8 mouse cellular contexts compared by ENCODE assay signal in the genomic region with DNA sequence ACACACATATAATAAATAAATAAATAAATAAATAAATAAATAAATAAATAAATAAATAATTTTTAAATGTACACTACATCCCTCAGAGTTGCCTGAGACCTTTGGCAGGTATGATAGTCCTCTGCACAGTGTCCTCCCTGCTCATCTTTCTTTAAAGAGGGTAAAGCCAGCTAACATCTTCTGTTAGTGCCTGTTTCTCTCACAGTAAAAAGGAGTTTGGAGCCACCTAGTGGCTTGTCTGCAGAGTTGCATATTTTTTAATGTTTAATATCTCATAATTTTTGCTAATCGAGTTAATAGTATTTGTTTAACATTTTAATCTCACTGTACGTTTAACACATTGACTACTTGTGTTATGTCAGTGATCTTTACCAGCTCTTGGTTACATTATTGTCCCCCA.
DNase-seq lines count a peak whose midpoint lies in the region; ATAC-seq and TF ChIP-seq lines count a peak whose summit lies in the region.

No protein-coding gene starts in this region.

- intact Hi-C loops in left cerebral cortex, postnatal 36 days (cut with DNase I), result no loop called here

- no peaks in the 10 kb centered on the region for H3K36me3 ChIP-seq in kidney, embryonic 15.5 days
- no peaks in the 10 kb centered on the region for H3K36me3 ChIP-seq in forebrain, embryonic 16.5 days (ENCODE audit: control insufficient read depth, insufficient read depth)
- H3K36me3 ChIP-seq in midbrain, postnatal 0 days (ENCODE audit: insufficient read depth, low read length), result no peaks in the 10 kb centered on the region

- peak; percentile 84 for TF ChIP-seq CTCF in midbrain, postnatal 0 days (IDR thresholded peaks at IDR 0.05)

- no peak overlapping the region for H3K4me2 ChIP-seq in kidney, embryonic 15.5 days
- H3K4me2 ChIP-seq in forebrain, embryonic 16.5 days (ENCODE audit: low read length), result no peak overlapping the region
- H3K4me2 ChIP-seq in midbrain, postnatal 0 days (ENCODE audit: low read depth, low read length, poor library complexity, severe bottlenecking), result no peak overlapping the region

- H3K9me3 ChIP-seq in kidney, embryonic 15.5 days (replicated peaks), result no peaks in the 10 kb centered on the region
- no peaks in the 10 kb centered on the region for H3K9me3 ChIP-seq in forebrain, embryonic 16.5 days (ENCODE audit: control insufficient read depth, low read length)
- no peaks in the 10 kb centered on the region for H3K9me3 ChIP-seq in midbrain, postnatal 0 days (ENCODE audit: low read length)

- H3K9ac ChIP-seq in kidney, embryonic 15.5 days, result no peak overlapping the region
- H3K9ac ChIP-seq in forebrain, embryonic 16.5 days (replicated peaks; ENCODE audit: low read depth, low read length), result no peak overlapping the region
- H3K9ac ChIP-seq in midbrain, postnatal 0 days (replicated peaks; ENCODE audit: low read length, poor library complexity, severe bottlenecking), result no peak overlapping the region

- peak; percentile 62; the same call in 1 of the 2 replicates for ATAC-seq in kidney, embryonic 15.5 days (replicated peaks; ENCODE audit: low FRiP score)
- peak; percentile 85 for ATAC-seq in forebrain, embryonic 16.5 days
- ATAC-seq in midbrain, postnatal 0 days (ENCODE audit: low FRiP score), result peak; percentile 80

- whole genome bisulfite sequencing in kidney, embryonic 15.5 days, result 1% methylated on average over 2 of the region's 2 CpGs
- 13% methylated on average over 2 of the region's 2 CpGs for WGBS in forebrain, embryonic 16.5 days
- 7% methylated on average over 2 of the region's 2 CpGs for WGBS in midbrain, postnatal 0 days

- no peak overlapping the region for H3K27ac ChIP-seq in kidney, embryonic 15.5 days
- no peak overlapping the region for H3K27ac ChIP-seq in forebrain, embryonic 16.5 days (ENCODE audit: low read length)
- H3K27ac ChIP-seq in midbrain, postnatal 0 days (ENCODE audit: low read depth, low read length), result no peak overlapping the region

- DNase-seq in kidney, adult 9 months, result no peak
- DNase-seq in Muller cell, postnatal 12 days (ENCODE audit: inconsistent ontology term), result peak; percentile 16
- DNase-seq in midbrain, postnatal 0 days (ENCODE audit: low spot score), result peak; percentile 81
- no peak for DNase-seq in spleen, adult 12 weeks (ENCODE audit: low spot score)
- DNase-seq in left cerebral cortex, postnatal 36 days (ENCODE audit: low spot score in 2 of 2), result no peak
- no peak for DNase-seq in ovary, postnatal 36 days (ENCODE audit: low spot score)

- 0 out of 2 replicates have a peak, but pooled peaks cover 10% of the 10 kb centered on the region for H3K4me1 ChIP-seq in kidney, embryonic 15.5 days
- no peaks in the 10 kb centered on the region for H3K4me1 ChIP-seq in forebrain, embryonic 16.5 days (replicated peaks; ENCODE audit: control insufficient read depth, insufficient read depth, low read length)
- H3K4me1 ChIP-seq in midbrain, postnatal 0 days (ENCODE audit: insufficient read depth, low read length), result no peaks in the 10 kb centered on the region

- no peak overlapping the region for H3K4me3 ChIP-seq in kidney, embryonic 15.5 days (replicated peaks)
- H3K4me3 ChIP-seq in forebrain, embryonic 16.5 days (replicated peaks; ENCODE audit: low read length), result no peak overlapping the region
- H3K4me3 ChIP-seq in midbrain, postnatal 0 days (ENCODE audit: low read depth, low read length), result no peak overlapping the region

- H3K27me3 ChIP-seq in kidney, embryonic 15.5 days, result no peaks in the 10 kb centered on the region
- H3K27me3 ChIP-seq in forebrain, embryonic 16.5 days (replicated peaks; ENCODE audit: control insufficient read depth, insufficient read depth, low read length), result no peaks in the 10 kb centered on the region
- no peaks in the 10 kb centered on the region for H3K27me3 ChIP-seq in midbrain, postnatal 0 days (ENCODE audit: insufficient read depth, low read length)

Comparison
In these comparisons a context has a peak if more than half of its experiments do, and no peak if none do; other contexts are left out.
1. DNase-seq: peak in Muller cell, postnatal 12 days (single experiment) and midbrain, postnatal 0 days (single experiment); none in kidney, adult 9 months (single experiment), spleen, adult 12 weeks (single experiment), left cerebral cortex, postnatal 36 days (0 of 2) and ovary, postnatal 36 days (single experiment).
2. Peak in every context shown above with its lines, with median percentiles within 50 percentile points of each other: ATAC-seq.